Mouse (Mus musculus) olfactory bulb, adult 2 months (tissue): ENCODE measurements around the gene St3gal4.

ENCODE experiments used
- CTCF ChIP-seq: fragments of 200-500 bp; IDR thresholded peaks from 2 replicates; pipeline ENCODE4 v1.5.1; 2012; ENCODE audit warnings: low read depth, mild to moderate bottlenecking, low read length, moderate library complexity; ENCODE audit not compliant: insufficient read depth
- POLR2A ChIP-seq: fragments of 200-500 bp; IDR thresholded peaks from 2 replicates; pipeline ENCODE4 v1.6.1; 2012; ENCODE audit warnings: mild to moderate bottlenecking, low read depth, low read length, moderate library complexity; ENCODE audit not compliant: insufficient read depth

GRCm38 (mm10) chr9:35110051-35110450 lies 9.0 kb downstream of the St3gal4 start:
- TF ChIP-seq CTCF (no peak), POLR2A (no peak)
